Mouse (Mus musculus) bone marrow, adult 2 months (tissue): ENCODE measurements around the gene E2f2.

Experiments
- CTCF ChIP-seq: fragments of 200-500 bp; IDR thresholded peaks from 2 replicates; pipeline ENCODE4 v1.5.1; 2011; ENCODE audit warnings: low read length, control low read depth; ENCODE audit not compliant: control insufficient read depth, insufficient read depth
- POLR2A ChIP-seq: fragments of 200-500 bp; IDR thresholded peaks from 2 replicates; pipeline ENCODE4 v1.6.1; 2011; ENCODE audit warnings: low read depth, mild to moderate bottlenecking, control low read depth, low read length, borderline replicate concordance; ENCODE audit not compliant: control insufficient read depth

DNA sequence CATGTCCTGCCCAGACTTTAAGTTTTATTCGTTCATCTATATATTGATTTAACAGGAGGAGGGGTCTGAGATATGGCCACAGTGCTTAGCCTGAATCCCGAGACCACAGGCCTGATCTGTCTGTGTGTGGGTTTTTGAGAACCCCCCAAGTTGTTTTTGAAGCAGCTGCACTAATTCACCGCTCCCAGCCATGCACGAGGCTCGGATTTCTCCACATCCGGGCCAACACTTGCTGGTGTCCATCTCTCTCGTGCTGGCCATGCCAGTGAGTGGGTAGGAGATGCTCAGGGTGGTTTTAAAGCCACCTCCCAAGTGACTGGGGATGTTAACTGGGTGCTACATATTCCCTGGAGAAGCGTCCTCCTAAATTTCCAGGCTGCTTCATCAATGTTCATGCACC lies 7.2 kb upstream of the E2f2 start:
- no peak for TF ChIP-seq CTCF
- no peak for TF ChIP-seq POLR2A
